Mouse (Mus musculus) CH12.LX (cell line): Measurements from ENCODE around the gene Hoxd11. TPM values are rescaled to one million over a fixed set of nuclear protein-coding genes. Genes with fewer than 3 reads are reported as not detected.

Experiments
- DNase-seq: peaks from one replicate; pipeline ENCODE4 v3.0.0-alpha.2; 2013; ENCODE audit errors: extremely low read depth
- H3K27ac ChIP-seq: 2 replicates; pipeline ENCODE4 v1.5.1; 2012; ENCODE audit warnings: low read depth, mild to moderate bottlenecking, control low read depth, moderate library complexity; ENCODE audit not compliant: insufficient read depth
- H3K27me3 ChIP-seq: replicated peaks from 2 replicates; pipeline ENCODE3; 2012; ENCODE audit warnings: inconsistent platforms
- H3K36me3 ChIP-seq, 2 experiments: replicated peaks in 1 of 2; 2 replicates each; pipeline versions ENCODE3 to v1.6.1; 2012; ENCODE audit warnings: inconsistent platforms in 1 of 2, low read length in 1 of 2, mild to moderate bottlenecking in 1 of 2, mixed read lengths in 1 of 2, moderate library complexity in 1 of 2; ENCODE audit not compliant: control insufficient read depth in 1 of 2, insufficient read depth in 1 of 2
- H3K4me1 ChIP-seq, 2 experiments: 2 replicates each; pipeline ENCODE4 v1.6.1; 2012; ENCODE audit warnings: inconsistent platforms in 1 of 2, moderate library complexity in 1 of 2; ENCODE audit not compliant: insufficient read depth in 2 of 2, control insufficient read depth in 1 of 2
- H3K4me2 ChIP-seq: 2 replicates; pipeline ENCODE4 v1.6.1; 2012; ENCODE audit warnings: low read depth, mild to moderate bottlenecking, control low read depth; ENCODE audit not compliant: poor library complexity, insufficient read depth, severe bottlenecking
- H3K4me3 ChIP-seq, 3 experiments: fragments of 150-350 bp in 1 of 3; sonication (generic) in 1 of 3; replicated peaks in 1 of 3; 2 replicates each; pipeline versions ENCODE3 to v1.5.1; 2011 to 2012; ENCODE audit warnings: low read depth in 2 of 3, low read length in 2 of 3, mild to moderate bottlenecking in 2 of 3, moderate library complexity in 2 of 3, control low read depth in 1 of 3, improper control_type of control experiment in 1 of 3, inconsistent platforms in 1 of 3, mixed read lengths in 1 of 3; ENCODE audit not compliant: poor library complexity in 1 of 3
- H3K79me2 ChIP-seq: replicated peaks from 2 replicates; pipeline ENCODE4 v1.6.1; 2012; ENCODE audit warnings: mild to moderate bottlenecking, moderate library complexity; ENCODE audit not compliant: control insufficient read depth, poor library complexity, insufficient read depth, severe bottlenecking; ENCODE audit errors: extremely low read depth
- H3K9ac ChIP-seq: 2 replicates; pipeline ENCODE4 v1.6.1; 2012; ENCODE audit warnings: low read depth, mild to moderate bottlenecking, control low read depth, moderate library complexity; ENCODE audit not compliant: insufficient read depth
- H3K9me3 ChIP-seq: replicated peaks from 2 replicates; pipeline ENCODE3; 2012; ENCODE audit warnings: low read length, inconsistent platforms, mixed read lengths
- BHLHE40 ChIP-seq: IDR thresholded peaks from 2 replicates; pipeline ENCODE4 v1.6.1; 2011; ENCODE audit warnings: mild to moderate bottlenecking, low read depth, low read length, improper control_type of control experiment
- CHD1 ChIP-seq: IDR thresholded peaks from 2 replicates; pipeline ENCODE4 v1.6.1; 2012; ENCODE audit warnings: low read depth, low read length, improper control_type of control experiment, inconsistent platforms
- CHD2 ChIP-seq: IDR thresholded peaks from 2 replicates; pipeline ENCODE4 v1.6.1; 2011; ENCODE audit warnings: low read length, improper control_type of control experiment
- CTCF ChIP-seq, 2 experiments: IDR thresholded peaks in 1 of 2; conservative IDR thresholded peaks in 1 of 2; 2 replicates each; pipeline ENCODE4 v1.5.1; 2011 to 2012; ENCODE audit warnings: low read depth in 2 of 2, low read length in 2 of 2, improper control_type of control experiment in 1 of 2, inconsistent platforms in 1 of 2, mild to moderate bottlenecking in 1 of 2, moderate library complexity in 1 of 2
- EP300 ChIP-seq: IDR thresholded peaks from 2 replicates; pipeline ENCODE4 v1.6.1; 2011; ENCODE audit warnings: low read length, improper control_type of control experiment
- ETS1 ChIP-seq: conservative IDR thresholded peaks from 2 replicates; pipeline ENCODE4 v1.6.1; 2012; ENCODE audit warnings: low read depth, mild to moderate bottlenecking, inconsistent platforms, low read length, improper control_type of control experiment, moderate library complexity
- GABPA ChIP-seq: IDR thresholded peaks from 2 replicates; pipeline ENCODE4 v1.6.1; 2012; ENCODE audit warnings: low read depth, low read length, improper control_type of control experiment, inconsistent platforms; ENCODE audit not compliant: insufficient replicate concordance
- IRF4 ChIP-seq: IDR thresholded peaks from 2 replicates; pipeline ENCODE4 v1.6.1; 2014; ENCODE audit warnings: low read depth, mild to moderate bottlenecking, inconsistent platforms, low read length, improper control_type of control experiment
- JUN ChIP-seq: IDR thresholded peaks from 2 replicates; pipeline ENCODE4 v1.6.1; 2011; ENCODE audit warnings: low read depth, mild to moderate bottlenecking, low read length, improper control_type of control experiment, moderate library complexity; ENCODE audit not compliant: insufficient read depth
- JUND ChIP-seq: conservative IDR thresholded peaks from 2 replicates; pipeline ENCODE4 v1.6.1; 2011; ENCODE audit warnings: low read depth, low read length, improper control_type of control experiment
- KAT2A ChIP-seq: IDR thresholded peaks from 2 replicates; pipeline ENCODE4 v1.6.1; 2012; ENCODE audit warnings: low read length, improper control_type of control experiment, inconsistent platforms; ENCODE audit not compliant: insufficient replicate concordance
- MAX ChIP-seq: IDR thresholded peaks from 2 replicates; pipeline ENCODE4 v1.6.1; 2011; ENCODE audit warnings: low read length, improper control_type of control experiment
- MAZ ChIP-seq: IDR thresholded peaks from 2 replicates; pipeline ENCODE4 v1.6.1; 2012; ENCODE audit warnings: low read depth, mild to moderate bottlenecking, inconsistent platforms, low read length, improper control_type of control experiment, moderate library complexity
- MEF2A ChIP-seq: IDR thresholded peaks from 2 replicates; pipeline ENCODE4 v1.6.1; 2014; ENCODE audit warnings: low read depth, mild to moderate bottlenecking, inconsistent platforms, low read length, improper control_type of control experiment, borderline replicate concordance
- MXI1 ChIP-seq: IDR thresholded peaks from 2 replicates; pipeline ENCODE4 v1.6.1; 2011; ENCODE audit warnings: mild to moderate bottlenecking, low read depth, low read length, improper control_type of control experiment
- MYC ChIP-seq: IDR thresholded peaks from 2 replicates; pipeline ENCODE4 v1.6.1; 2011; ENCODE audit warnings: low read depth, mild to moderate bottlenecking, improper control_type of control experiment, low read length
- NRF1 ChIP-seq: IDR thresholded peaks from 2 replicates; pipeline ENCODE4 v1.6.1; 2014; ENCODE audit warnings: low read depth, mild to moderate bottlenecking, inconsistent platforms, low read length, improper control_type of control experiment, moderate library complexity
- PAX5 ChIP-seq: IDR thresholded peaks from 2 replicates; pipeline ENCODE4 v1.6.1; 2012; ENCODE audit warnings: low read length, inconsistent platforms, mixed read lengths
- POLR2A ChIP-seq: IDR thresholded peaks from 2 replicates; pipeline ENCODE4 v1.6.1; 2011; ENCODE audit warnings: low read depth, mild to moderate bottlenecking, improper control_type of control experiment, low read length
- POLR2AphosphoS2 ChIP-seq: IDR thresholded peaks from 2 replicates; pipeline ENCODE4 v1.6.1; 2011; ENCODE audit warnings: low read depth, low read length, improper control_type of control experiment
- RCOR1 ChIP-seq: conservative IDR thresholded peaks from 2 replicates; pipeline ENCODE4 v1.6.1; 2012; ENCODE audit warnings: low read depth, mild to moderate bottlenecking, inconsistent platforms, low read length, improper control_type of control experiment
- SIN3A ChIP-seq: IDR thresholded peaks from 2 replicates; pipeline ENCODE4 v1.6.1; 2012; ENCODE audit warnings: low read length, improper control_type of control experiment, inconsistent platforms
- SMC3 ChIP-seq: IDR thresholded peaks from 2 replicates; pipeline ENCODE4 v1.6.1; 2011; ENCODE audit warnings: low read depth, low read length, improper control_type of control experiment
- TBP ChIP-seq: conservative IDR thresholded peaks from 2 replicates; pipeline ENCODE4 v1.6.1; 2011; ENCODE audit warnings: low read depth, low read length, improper control_type of control experiment
- TCF12 ChIP-seq: IDR thresholded peaks from 2 replicates; pipeline ENCODE4 v1.6.1; 2014; ENCODE audit warnings: low read depth, mild to moderate bottlenecking, inconsistent platforms, low read length, improper control_type of control experiment
- UBTF ChIP-seq: IDR thresholded peaks from 2 replicates; pipeline ENCODE4 v1.6.1; 2012; ENCODE audit warnings: low read depth, mild to moderate bottlenecking, inconsistent platforms, low read length, improper control_type of control experiment, moderate library complexity
- USF1 ChIP-seq: IDR thresholded peaks from 2 replicates; pipeline ENCODE4 v1.6.1; 2014; ENCODE audit warnings: low read depth, mild to moderate bottlenecking, inconsistent platforms, low read length, improper control_type of control experiment
- ZKSCAN1 ChIP-seq: IDR thresholded peaks from 2 replicates; pipeline ENCODE4 v1.6.1; 2012; ENCODE audit warnings: low read depth, inconsistent platforms, low read length, improper control_type of control experiment, borderline replicate concordance
- ZNF384 ChIP-seq: IDR thresholded peaks from 2 replicates; pipeline ENCODE4 v1.6.1; 2012; ENCODE audit warnings: low read depth, low read length, improper control_type of control experiment, inconsistent platforms
- dilution Hi-C: fragments of 300-500 bp; cut with MboI; formaldehyde crosslinking; loops from 2 replicates; pipeline ENCODE4 v1.14.3; 2020; ENCODE audit warnings: low sequenced_read_pairs; ENCODE audit not compliant: extremely low pct_unique_long_range_greater_than_20kb, extremely low pct_ligation_motif_present
- in situ Hi-C: fragments of 300-500 bp; cut with MboI; formaldehyde crosslinking; loops from 3 replicates; pipeline ENCODE4 v1.14.3; 2019; ENCODE audit warnings: low sequenced_read_pairs, low pct_ligation_motif_present, low pct_unique_long_range_greater_than_20kb, mixed read lengths
- polyA plus RNA-seq: library from polyadenylated mRNA; unstranded; fragments of >175 nt; gene quantifications from 2 replicates; pipeline ENCODE4 v1.2.1, GENCODE M21; 2012; ENCODE audit warnings: low read depth; ENCODE audit not compliant: insufficient read length
- total RNA-seq, 2 experiments: library from RNA; depleted of rRNA; stranded (reverse); fragments of 300-350 nt in 1 of 2; fragments of >200 nt in 1 of 2; gene quantifications; 2 replicates each; pipeline ENCODE4 v1.2.3; 2012 to 2014

Gene Hoxd11
- total and polyA plus RNA-seq, 3 experiments: not detected

DNA sequence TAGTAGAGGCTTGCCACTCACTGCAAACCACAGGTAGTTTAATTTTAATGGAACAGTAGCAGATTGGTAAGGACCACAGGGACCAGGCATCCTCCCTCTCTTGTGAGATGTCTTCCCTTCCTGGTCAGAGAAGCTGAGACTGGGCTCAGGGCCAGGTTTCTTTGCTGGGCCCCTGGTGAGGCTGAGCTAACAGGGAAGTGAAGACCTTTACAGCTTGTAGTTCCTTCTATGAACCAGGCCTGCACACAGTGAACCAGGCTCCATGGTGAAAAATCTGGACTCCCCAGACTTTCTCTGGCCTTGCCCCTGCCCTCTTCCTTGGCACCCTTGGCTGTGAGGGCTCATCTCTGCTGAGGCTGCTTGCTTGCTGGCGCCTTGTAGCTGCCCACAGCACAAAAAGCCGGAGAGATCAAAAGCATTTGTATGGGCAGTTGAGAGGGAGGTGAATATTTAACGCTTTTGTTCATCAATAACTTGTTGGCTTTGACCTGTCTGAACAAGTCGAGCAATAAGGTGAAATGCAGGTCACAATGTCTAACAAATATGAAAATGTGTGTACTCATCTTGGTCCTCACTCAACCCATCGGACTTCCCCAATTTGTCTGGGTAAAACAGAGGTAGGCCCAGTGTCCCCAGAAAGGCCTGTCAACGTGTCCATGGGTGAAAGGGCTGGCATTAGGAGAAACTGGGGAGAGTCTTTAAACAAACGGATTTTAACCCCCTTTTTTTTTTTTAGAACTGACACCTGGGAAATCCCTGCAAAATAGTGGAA is 45.1 kb downstream of the Hoxd11 start:
- H3K4me2 ChIP-seq: peak overlapping the region; percentile 86
- peak; percentile 78; the same call in 1 of the 2 replicates for TF ChIP-seq IRF4
- no peak for TF ChIP-seq USF1
- TF ChIP-seq TBP: peak; percentile 29; the same call in 1 of the 2 replicates
- peak; percentile 53; the same call in 1 of the 2 replicates for TF ChIP-seq POLR2A
- peak; percentile 43 for TF ChIP-seq JUND
- no peak for TF ChIP-seq SMC3
- TF ChIP-seq CHD1: peak; percentile 88; the same call in 1 of the 2 replicates
- peak; percentile 68; the same call in 1 of the 2 replicates for TF ChIP-seq ZNF384
- peak; percentile 51; the same call in 1 of the 2 replicates for TF ChIP-seq MEF2A
- no peak for TF ChIP-seq UBTF
- TF ChIP-seq KAT2A: no peak
- TF ChIP-seq JUN: no peak
- no peak for TF ChIP-seq GABPA
- no peak; the same call in 1 of the 2 replicates for TF ChIP-seq NRF1
- no peak for TF ChIP-seq PAX5
- TF ChIP-seq MAX: no peak
- no peak for TF ChIP-seq MYC
- TF ChIP-seq BHLHE40: no peak
- 0 out of 4 replicates have a peak, but pooled peaks of 1 of the 2 experiments have one; percentile 5 for TF ChIP-seq CTCF (conservative IDR thresholded peaks at IDR 0.05 in 1 of 2, IDR thresholded peaks at IDR 0.05 in 1 of 2; ENCODE audit: low read depth in 2 of 2, low read length in 2 of 2)
- no peak for TF ChIP-seq ZKSCAN1
- TF ChIP-seq SIN3A: peak; percentile 72
- peak; percentile 26 for TF ChIP-seq TCF12
- TF ChIP-seq RCOR1: peak; percentile 71; the same call in 1 of the 2 replicates
- peak; percentile 74 for TF ChIP-seq EP300
- TF ChIP-seq MXI1: no peak; the same call in 1 of the 2 replicates
- no peak for TF ChIP-seq POLR2AphosphoS2
- TF ChIP-seq ETS1: peak; percentile 49
- TF ChIP-seq MAZ: peak; percentile 24; the same call in 1 of the 2 replicates
- TF ChIP-seq CHD2: peak; percentile 39; the same call in 1 of the 2 replicates
- TF ChIP-seq, all 38 proteins: peak for 15
- Histone ChIP-seq H3K36me3 (peaks cover 28 to 32% of the 10 kb centered on the region in 2 experiments), H3K27me3 (no peaks in the 10 kb centered on the region), H3K9ac (peak overlapping the region; percentile 71), H3K4me1 (peaks cover 12 to 60% of the 10 kb centered on the region in 2 experiments), H3K4me3 (peak overlapping the region; percentile 61 to 96 (median 66)), H3K79me2 (peaks cover 58% of the 10 kb centered on the region), H3K27ac (peak overlapping the region; percentile 97), H3K9me3 (peaks cover 6% of the 10 kb centered on the region)
- in situ Hi-C loops: loop anchor here (10.0 to 25.0 kb wide), 2 partner anchors 330 to 863 kb away; no protein-coding TSS in a partner anchor
- dilution Hi-C loops: no loop called here
- DNase-seq: peak; percentile 64
